Mouse (Mus musculus): Measurements from ENCODE around the gene Ifna4.
"Not testable (repeated sequence)": the region's sequence is repeated elsewhere in the genome, so short reads cannot be mapped to it uniquely, and the experiment has no call there.

Ifna4 gene

GRCm38 (mm10) chr4:88841438-88841911 is at the start of gene Ifna4:
Gene Ifna4, plus strand, starts transcription at chr4:88841861.
- no peak for DNase-seq

DNA sequence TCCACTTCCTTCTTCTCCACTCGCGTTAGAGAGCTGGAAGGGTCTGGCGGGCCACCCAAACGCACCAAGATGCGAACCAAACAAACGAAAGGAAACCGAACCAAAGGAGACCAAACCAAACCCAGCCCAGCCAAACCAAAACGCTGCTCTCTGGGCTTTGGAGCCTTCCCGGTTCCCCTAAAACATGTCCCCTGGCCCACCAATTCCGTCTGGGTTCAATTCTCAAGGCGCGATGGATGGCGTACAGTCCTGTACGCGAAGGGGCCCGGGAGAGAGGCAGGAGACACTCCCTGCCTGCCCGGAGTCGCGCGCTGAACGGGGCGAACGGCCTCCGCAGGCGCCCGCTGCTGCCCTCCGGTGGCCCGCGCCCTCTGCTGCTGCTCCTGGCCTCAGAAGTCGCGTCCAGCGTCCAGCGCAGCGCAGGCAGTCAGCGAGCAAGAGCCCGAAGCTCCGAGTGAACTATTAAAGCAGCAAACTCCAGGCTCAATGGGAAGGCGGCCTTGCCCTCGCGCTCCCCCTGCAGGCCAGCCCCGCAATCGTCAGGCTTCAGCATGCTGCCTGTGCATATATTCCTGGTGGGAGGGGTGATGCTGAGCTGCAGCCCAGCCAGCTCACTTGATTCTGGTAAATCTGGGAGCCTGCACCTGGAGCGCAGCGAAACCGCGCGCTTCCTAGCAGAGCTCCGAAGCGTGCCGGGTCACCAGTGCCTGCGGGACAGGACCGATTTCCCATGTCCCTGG is 47.6 kb upstream of the Ifna4 start, which contains the start of gene Gm13275:
Gene Gm13275 (plus strand): TSS at position 552 of the 740 bp plus-strand sequence.
- DNase-seq, result peak; percentile 72

DNA sequence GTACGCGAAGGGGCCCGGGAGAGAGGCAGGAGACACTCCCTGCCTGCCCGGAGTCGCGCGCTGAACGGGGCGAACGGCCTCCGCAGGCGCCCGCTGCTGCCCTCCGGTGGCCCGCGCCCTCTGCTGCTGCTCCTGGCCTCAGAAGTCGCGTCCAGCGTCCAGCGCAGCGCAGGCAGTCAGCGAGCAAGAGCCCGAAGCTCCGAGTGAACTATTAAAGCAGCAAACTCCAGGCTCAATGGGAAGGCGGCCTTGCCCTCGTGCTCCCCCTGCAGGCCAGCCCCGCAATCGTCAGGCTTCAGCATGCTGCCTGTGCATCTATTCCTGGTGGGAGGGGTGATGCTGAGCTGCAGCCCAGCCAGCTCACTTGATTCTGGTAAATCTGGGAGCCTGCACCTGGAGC is 44.6 kb upstream of the Ifna4 start, which contains the start of gene Gm13279:
Gene Gm13279 (plus strand): TSS at position 301 of the 400 bp plus-strand sequence.
- DNase-seq, result not testable (repeated sequence)

DNA sequence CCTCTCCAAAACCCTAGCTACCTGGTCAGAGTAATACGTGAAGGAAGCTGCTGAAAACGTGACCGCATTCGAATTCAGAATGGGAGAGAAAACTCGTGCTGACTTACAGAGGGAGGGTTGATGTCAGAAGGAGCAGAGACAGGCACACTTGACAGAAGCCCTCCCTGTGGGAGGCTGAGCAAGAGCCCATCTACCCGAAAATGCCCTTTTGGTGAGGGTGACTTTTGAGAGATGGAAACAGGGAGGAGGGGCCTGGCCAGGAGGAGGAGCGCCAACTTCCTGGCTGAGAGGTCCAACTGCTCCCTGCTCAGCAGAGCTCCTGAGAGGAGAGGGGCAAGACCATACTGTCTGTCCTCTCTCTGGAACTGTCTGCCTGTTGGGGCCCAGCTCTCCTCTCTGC is 42.3 kb upstream of the Ifna4 start, which contains the start of gene Gm13285:
Gene Gm13285 (plus strand): TSS at position 301 of the 400 bp plus-strand sequence.
- DNase-seq, result not testable (repeated sequence)

GRCm38 (mm10) chr4:88802954-88803353 is 38.7 kb upstream of the Ifna4 start, which contains the start of gene Gm13287:
Gene Gm13287, plus strand, starts transcription at chr4:88803254.
- DNase-seq, result not testable (repeated sequence)

DNA sequence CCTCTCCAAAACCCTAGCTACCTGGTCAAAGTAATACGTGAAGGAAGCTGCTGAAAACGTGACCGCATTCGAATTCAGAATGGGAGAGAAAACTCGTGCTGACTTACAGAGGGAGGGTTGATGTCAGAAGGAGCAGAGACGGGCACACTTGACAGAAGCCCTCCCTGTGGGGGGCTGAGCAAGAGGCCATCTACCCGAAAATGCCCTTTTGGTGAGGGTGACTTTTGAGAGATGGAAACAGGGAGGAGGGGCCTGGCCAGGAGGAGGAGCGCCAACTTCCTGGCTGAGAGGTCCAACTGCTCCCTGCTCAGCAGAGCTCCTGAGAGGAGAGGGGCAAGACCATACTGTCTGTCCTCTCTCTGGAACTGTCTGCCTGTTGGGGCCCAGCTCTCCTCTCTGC is 36.4 kb upstream of the Ifna4 start, which contains the start of gene Gm13288:
Gene Gm13288 (plus strand): TSS at position 301 of the 400 bp plus-strand sequence.
- not testable (repeated sequence) for DNase-seq

GRCm38 (mm10) chr4:88805761-88806160 is 35.9 kb upstream of the Ifna4 start:
- peak; percentile 39 for DNase-seq

DNA sequence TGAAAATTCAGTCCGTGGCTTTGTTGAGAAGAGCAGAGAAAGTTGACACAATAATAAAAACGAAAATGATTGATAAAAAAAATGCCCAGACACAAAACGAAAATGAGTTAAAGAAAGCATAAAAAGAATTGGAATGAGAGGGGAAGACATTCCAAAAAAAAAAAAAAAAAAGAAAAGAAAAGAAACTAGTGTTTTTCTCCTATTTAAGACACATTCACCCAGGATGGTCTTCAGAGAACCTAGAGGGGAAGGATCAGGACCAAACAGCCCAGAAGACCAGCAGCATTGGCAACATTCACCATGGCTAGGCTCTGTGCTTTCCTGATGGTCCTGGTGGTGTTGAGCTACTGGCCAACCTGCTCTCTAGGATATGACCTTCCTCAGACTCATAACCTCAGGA is 25.7 kb upstream of the Ifna4 start, which contains the start of gene Ifna7:
Gene Ifna7 (plus strand): TSS at position 301 of the 400 bp plus-strand sequence.
- DNase-seq, result no peak

DNA sequence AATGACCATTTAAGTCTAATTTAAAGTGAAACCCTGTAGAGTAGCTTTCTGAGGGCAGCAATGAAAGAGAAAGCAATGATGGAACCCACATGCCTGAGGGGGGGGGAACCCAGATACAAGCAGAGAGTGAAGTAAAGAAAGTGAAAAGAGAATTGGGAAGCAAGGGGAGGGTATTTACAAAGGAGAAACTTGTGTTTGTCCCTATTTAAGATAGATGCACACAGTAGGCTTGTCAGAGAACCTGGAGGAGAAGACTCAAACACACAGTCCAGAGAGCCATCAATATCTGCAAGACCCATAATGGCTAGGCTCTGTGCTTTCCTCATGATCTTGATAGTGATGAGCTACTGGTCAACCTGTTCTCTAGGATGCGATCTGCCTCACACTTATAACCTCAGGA is 22.0 kb upstream of the Ifna4 start, which contains the start of gene Ifna11:
Gene Ifna11 (plus strand): TSS at position 301 of the 400 bp plus-strand sequence.
- no peak for DNase-seq

- DNase-seq, result peak; percentile 25
Observed at GRCm38 (mm10) chr4:88822995-88823394, 18.7 kb upstream of the Ifna4 start.

DNA sequence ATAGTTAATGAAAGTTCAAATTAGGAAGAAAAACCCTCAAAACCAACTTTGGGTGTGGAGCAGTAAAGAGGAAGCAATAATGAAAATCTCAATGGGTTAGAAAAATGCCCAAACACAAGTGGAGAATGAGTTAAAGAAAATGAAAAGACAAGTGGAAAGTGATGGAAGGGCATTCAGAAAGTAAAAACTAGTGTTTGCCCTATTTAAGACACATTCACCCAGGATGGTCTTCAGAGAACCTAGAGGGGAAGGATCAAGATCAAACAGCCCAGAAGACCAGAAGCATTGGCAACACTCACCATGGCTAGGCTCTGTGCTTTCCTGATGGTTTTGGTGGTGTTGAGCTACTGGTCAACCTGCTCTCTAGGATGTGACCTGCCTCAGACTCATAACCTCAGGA is 14.5 kb upstream of the Ifna4 start, which contains the start of gene Ifna6:
Gene Ifna6 (plus strand): TSS at position 301 of the 400 bp plus-strand sequence.
- not testable (repeated sequence) for DNase-seq

GRCm38 (mm10) chr4:88830523-88830922 is 11.1 kb upstream of the Ifna4 start:
- peak; percentile 47 for DNase-seq

DNA sequence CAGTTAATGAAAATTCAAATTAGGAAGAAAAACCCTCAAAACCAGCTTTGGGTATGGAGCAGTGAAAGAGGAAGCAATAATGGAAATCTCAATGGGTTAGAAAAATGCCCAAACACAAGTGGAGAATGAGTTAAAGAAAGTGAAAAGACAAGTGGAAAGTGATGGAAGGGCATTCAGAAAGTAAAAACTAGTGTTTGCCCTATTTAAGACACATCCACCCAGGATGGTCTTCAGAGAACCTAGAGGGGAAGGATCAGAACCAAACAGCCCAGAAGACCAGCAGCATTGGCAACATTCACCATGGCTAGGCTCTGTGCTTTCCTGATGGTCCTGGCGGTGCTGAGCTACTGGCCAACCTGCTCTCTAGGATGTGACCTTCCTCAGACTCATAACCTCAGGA is 6.4 kb upstream of the Ifna4 start, which contains the start of gene Ifna5:
Gene Ifna5 (plus strand): TSS at position 301 of the 400 bp plus-strand sequence.
- not testable (repeated sequence) for DNase-seq

DNA sequence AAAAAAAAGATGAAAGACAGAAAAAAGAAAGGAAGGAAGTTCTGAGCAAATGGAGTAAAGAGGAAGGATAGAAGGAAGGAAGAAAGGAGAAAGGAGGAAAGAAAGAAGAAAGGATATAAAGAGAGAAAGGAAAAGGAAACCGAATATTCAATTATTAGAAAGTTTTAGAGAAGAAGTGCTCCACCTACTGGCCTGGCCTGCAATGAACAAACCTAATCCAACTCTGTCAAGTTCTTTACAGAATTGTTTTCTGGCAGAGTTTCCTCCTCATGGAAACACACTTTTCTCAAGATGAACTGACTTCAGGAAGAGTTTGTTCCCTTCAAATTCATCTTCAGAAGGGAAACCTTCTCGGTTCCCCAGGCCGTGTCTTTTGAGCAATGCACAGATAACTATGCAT is 2.8 kb upstream of the Ifna4 start:
- DNase-seq, result peak; percentile 16

DNA sequence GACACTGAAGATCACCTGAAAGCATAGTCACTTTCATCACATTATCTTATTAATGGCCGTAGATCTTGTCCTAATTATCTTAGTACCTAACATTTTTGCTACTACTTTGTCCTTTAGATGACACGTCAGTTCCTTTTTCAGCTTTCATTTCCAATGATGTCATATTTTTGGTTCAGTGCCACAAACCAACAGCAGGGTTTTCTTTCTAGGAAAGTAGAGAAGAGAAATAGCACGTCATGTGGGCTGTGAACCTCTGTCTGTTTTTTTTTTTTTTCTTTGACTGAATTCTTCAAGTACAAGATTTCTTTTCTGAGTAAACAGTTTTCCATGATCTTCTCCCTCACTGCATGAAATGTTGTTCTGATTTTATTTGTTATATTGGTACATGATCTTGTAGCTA is 1.6 kb upstream of the Ifna4 start:
- no peak for DNase-seq

DNA sequence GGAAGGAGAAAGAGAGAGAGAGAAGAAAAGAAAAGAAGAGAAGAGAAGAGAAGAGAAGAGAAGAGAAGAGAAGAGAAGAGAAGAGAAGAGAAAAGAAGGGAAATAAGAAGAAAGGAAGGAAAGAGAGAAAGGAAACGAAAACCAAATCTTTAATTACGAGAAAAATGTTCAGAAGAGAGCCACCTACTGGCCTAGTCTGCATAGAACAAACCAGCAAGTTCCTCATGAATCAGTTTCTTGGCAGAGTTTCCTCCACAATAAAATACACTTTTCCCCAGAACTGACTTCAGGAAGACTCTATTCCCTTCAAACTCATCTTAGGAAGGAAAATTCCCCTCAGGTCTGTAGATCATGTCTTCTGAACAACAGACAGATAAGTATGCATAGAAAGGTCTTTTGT is 3.7 kb downstream of the Ifna4 start:
- DNase-seq, result no peak

DNA sequence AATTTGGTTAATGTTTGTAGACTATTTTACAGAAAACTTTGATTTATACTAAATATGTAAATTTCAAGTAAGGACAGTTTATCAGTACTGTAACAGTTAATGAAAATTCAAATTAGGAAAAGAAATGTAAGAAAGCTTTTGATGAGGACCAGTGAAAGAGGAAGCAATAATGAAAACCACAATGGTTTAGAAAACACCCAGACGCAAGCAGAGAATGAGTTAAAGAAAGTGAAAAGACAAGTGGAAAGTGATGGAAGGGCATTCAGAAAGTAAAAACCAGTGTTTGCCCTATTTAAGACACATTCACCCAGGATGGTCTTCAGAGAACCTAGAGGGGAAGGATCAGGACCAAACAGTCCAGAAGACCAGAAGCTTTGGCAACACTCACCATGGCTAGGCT is 8.0 kb downstream of the Ifna4 start, which contains the start of gene Ifna1:
Gene Ifna1 (plus strand): TSS at position 390 of the 400 bp plus-strand sequence.
- no peak for DNase-seq

DNA sequence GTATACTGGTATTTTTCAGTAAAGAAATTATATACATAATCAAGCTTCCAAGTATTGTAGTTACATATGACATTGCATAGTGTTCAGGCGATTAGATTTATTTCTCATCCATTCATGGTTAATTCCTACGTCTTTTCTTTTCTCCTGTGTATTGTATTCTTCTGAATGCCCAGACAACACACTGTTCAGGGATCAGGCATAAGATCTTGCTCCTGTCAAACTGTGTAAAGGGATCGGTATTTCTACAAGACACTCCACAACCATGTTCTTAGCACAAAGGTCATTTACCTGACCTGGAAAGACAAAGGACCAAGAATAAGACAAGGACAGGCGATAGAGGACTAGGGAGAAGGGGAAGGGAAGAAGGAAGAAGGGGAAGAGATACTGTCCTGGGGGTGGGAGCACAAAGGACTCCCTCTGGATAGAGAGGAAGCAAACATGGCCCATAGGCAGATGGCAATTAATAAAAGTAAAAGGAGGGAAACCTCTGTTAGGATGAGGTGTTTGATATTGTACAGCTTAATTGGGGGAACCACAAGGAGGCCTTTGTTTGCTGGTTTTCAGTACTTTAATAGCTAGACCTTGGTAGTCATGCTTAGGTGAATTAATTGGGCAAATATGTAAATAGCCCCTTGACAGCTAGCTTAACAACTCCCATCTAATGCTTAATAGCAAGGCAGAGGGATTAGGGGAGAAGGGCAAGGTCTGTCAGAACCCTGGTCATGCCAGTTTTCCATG is 9.5 kb downstream of the Ifna4 start:
- no peak for DNase-seq

DNA sequence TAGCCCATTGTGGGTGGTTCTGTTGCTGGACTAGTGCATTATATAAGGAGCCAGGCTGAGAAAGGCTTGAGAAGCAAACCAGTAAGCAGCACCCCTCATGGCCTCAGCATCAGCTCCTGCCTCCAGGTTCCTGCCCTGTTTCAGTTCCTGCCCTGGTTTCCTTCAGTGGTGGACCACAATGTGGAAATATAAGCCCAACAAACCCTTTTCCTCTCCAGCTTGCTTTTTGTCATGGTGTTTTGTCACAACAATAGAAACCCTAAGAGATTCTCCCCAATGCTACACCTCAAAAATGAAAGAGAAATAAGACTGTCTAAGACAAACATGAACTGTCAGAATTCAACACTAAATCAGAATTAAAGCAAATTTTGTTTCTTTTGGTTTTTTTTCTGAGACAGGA is 17.6 kb downstream of the Ifna4 start:
- DNase-seq, result no peak

GRCm38 (mm10) chr4:88863309-88863708 is 21.6 kb downstream of the Ifna4 start:
- no peak for DNase-seq

DNA sequence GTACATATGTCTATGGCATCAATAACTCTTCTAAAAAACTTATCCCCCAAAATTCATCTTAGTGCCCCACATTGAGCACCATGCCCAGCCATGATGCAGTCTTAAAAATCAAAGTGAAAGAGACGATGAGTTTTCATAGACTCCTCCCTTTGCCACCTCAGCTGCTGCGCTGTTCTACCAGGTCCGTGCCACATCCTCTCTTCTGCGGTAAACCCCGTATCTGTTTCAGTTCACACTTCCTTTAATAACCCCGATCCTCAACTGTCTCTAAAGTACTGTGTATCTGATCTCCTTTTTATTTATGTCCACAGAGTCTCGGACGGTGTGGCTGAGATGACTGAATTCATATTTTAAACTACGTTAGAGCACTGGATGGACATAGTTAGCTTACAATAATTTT is 22.9 kb downstream of the Ifna4 start:
- no peak for DNase-seq

GRCm38 (mm10) chr4:88865011-88865569 is 23.4 kb downstream of the Ifna4 start:
- no peak for DNase-seq
